Mouse (Mus musculus): ENCODE data around the gene Lrrc17. TPM values are rescaled to one million over a fixed set of nuclear protein-coding genes. Genes with fewer than 3 reads are reported as not detected.

Gene Lrrc17
- not detected in 2 replicates for polyA plus RNA-seq (2012; ENCODE audit: insufficient read depth, insufficient read length, low replicate concordance, missing spikeins)

GRCm38 (mm10) chr5:21543409-21544201, at the start of gene Lrrc17:
Lrrc17 (plus strand) TSS chr5:21543559.
- H3K27ac ChIP-seq (ENCODE audit: insufficient read depth, low read depth, low read length) = no peak within 1 kb of the TSS
- 48% methylated on average over 17 of the region's 17 CpGs for WGBS
- no peak within 1 kb of the TSS for H3K4me3 ChIP-seq (ENCODE audit: insufficient read depth, low read depth, low read length)
- TF ChIP-seq POLR2A (IDR thresholded peaks at IDR 0.05; ENCODE audit: insufficient read depth, low read depth, low read length) = no peak
- TF ChIP-seq CTCF (IDR thresholded peaks at IDR 0.05; ENCODE audit: insufficient read depth, low read depth, low read length) = no peak
- H3K4me1 ChIP-seq (ENCODE audit: control insufficient read depth, insufficient read depth, low read length) = no peaks in the 10 kb centered on the region

- TF ChIP-seq CTCF (IDR thresholded peaks at IDR 0.05; ENCODE audit: insufficient read depth, low read depth, low read length) (no peak), POLR2A (IDR thresholded peaks at IDR 0.05; ENCODE audit: insufficient read depth, low read depth, low read length) (no peak)
- no peak overlapping the region for H3K4me3 ChIP-seq (ENCODE audit: insufficient read depth, low read depth, low read length)
- H3K27ac ChIP-seq (ENCODE audit: insufficient read depth, low read depth, low read length) = no peak overlapping the region
- WGBS = 83% methylated on average over 3 of the region's 3 CpGs
- H3K4me1 ChIP-seq (ENCODE audit: control insufficient read depth, insufficient read depth, low read length) = 0 out of 2 replicates have a peak, but pooled peaks cover under 1% of the 10 kb centered on the region
These were observed 48.6 kb upstream of the Lrrc17 start for GRCm38 (mm10) chr5:21494781-21495180.

GRCm38 (mm10) chr5:21496321-21496720, 47.0 kb upstream of the Lrrc17 start:
- H3K4me3 ChIP-seq (ENCODE audit: insufficient read depth, low read depth, low read length) = no peak overlapping the region
- WGBS = 86% methylated on average over 6 of the region's 6 CpGs
- no peak overlapping the region for H3K27ac ChIP-seq (ENCODE audit: insufficient read depth, low read depth, low read length)
- TF ChIP-seq POLR2A (IDR thresholded peaks at IDR 0.05; ENCODE audit: insufficient read depth, low read depth, low read length) (no peak), CTCF (IDR thresholded peaks at IDR 0.05; ENCODE audit: insufficient read depth, low read depth, low read length) (no peak)
- H3K4me1 ChIP-seq (ENCODE audit: control insufficient read depth, insufficient read depth, low read length) = peaks cover 4% of the 10 kb centered on the region; the same call in 1 of the 2 replicates

GRCm38 (mm10) chr5:21496881-21497280, 46.5 kb upstream of the Lrrc17 start:
- H3K27ac ChIP-seq (ENCODE audit: insufficient read depth, low read depth, low read length) = no peak overlapping the region
- TF ChIP-seq POLR2A (IDR thresholded peaks at IDR 0.05; ENCODE audit: insufficient read depth, low read depth, low read length) (no peak), CTCF (IDR thresholded peaks at IDR 0.05; ENCODE audit: insufficient read depth, low read depth, low read length) (no peak)
- 79% methylated on average over 3 of the region's 3 CpGs for WGBS

GRCm38 (mm10) chr5:21498490-21498889, 44.9 kb upstream of the Lrrc17 start:
- 86% methylated on average over 2 of the region's 2 CpGs for WGBS
- Histone ChIP-seq H3K4me3 (ENCODE audit: insufficient read depth, low read depth, low read length) (no peak overlapping the region), H3K27ac (ENCODE audit: insufficient read depth, low read depth, low read length) (no peak overlapping the region), H3K4me1 (ENCODE audit: control insufficient read depth, insufficient read depth, low read length) (peaks cover 4% of the 10 kb centered on the region; the same call in 1 of the 2 replicates)
- TF ChIP-seq POLR2A (IDR thresholded peaks at IDR 0.05; ENCODE audit: insufficient read depth, low read depth, low read length) (no peak), CTCF (IDR thresholded peaks at IDR 0.05; ENCODE audit: insufficient read depth, low read depth, low read length) (no peak)

More at GRCm38 (mm10) chr5:21496881-21497280, 46.5 kb upstream of the Lrrc17 start:
- peaks cover 4% of the 10 kb centered on the region; the same call in 1 of the 2 replicates for H3K4me1 ChIP-seq (ENCODE audit: control insufficient read depth, insufficient read depth, low read length)
- H3K4me3 ChIP-seq (ENCODE audit: insufficient read depth, low read depth, low read length) = no peak overlapping the region

- Histone ChIP-seq H3K4me1 (ENCODE audit: control insufficient read depth, insufficient read depth, low read length) (peaks cover 4% of the 10 kb centered on the region; the same call in 1 of the 2 replicates), H3K27ac (ENCODE audit: insufficient read depth, low read depth, low read length) (no peak overlapping the region), H3K4me3 (ENCODE audit: insufficient read depth, low read depth, low read length) (no peak overlapping the region)
- 77% methylated on average over 11 of the region's 11 CpGs for WGBS
- TF ChIP-seq CTCF (IDR thresholded peaks at IDR 0.05; ENCODE audit: insufficient read depth, low read depth, low read length) (no peak), POLR2A (IDR thresholded peaks at IDR 0.05; ENCODE audit: insufficient read depth, low read depth, low read length) (no peak)
These were observed 44.4 kb upstream of the Lrrc17 start for GRCm38 (mm10) chr5:21498925-21499324.

- H3K27ac ChIP-seq (ENCODE audit: insufficient read depth, low read depth, low read length) = no peak overlapping the region
- H3K4me3 ChIP-seq (ENCODE audit: insufficient read depth, low read depth, low read length) = no peak overlapping the region
- peaks cover 4% of the 10 kb centered on the region; the same call in 1 of the 2 replicates for H3K4me1 ChIP-seq (ENCODE audit: control insufficient read depth, insufficient read depth, low read length)
- WGBS = 62% methylated on average over 10 of the region's 10 CpGs
- TF ChIP-seq POLR2A (IDR thresholded peaks at IDR 0.05; ENCODE audit: insufficient read depth, low read depth, low read length) = no peak
- TF ChIP-seq CTCF (IDR thresholded peaks at IDR 0.05; ENCODE audit: insufficient read depth, low read depth, low read length) = no peak
These were observed 43.2 kb upstream of the Lrrc17 start for GRCm38 (mm10) chr5:21500133-21500532.

GRCm38 (mm10) chr5:21500941-21501340, 42.4 kb upstream of the Lrrc17 start:
- no peak for TF ChIP-seq CTCF (IDR thresholded peaks at IDR 0.05; ENCODE audit: insufficient read depth, low read depth, low read length)
- no peak for TF ChIP-seq POLR2A (IDR thresholded peaks at IDR 0.05; ENCODE audit: insufficient read depth, low read depth, low read length)
- peaks cover 4% of the 10 kb centered on the region; the same call in 1 of the 2 replicates for H3K4me1 ChIP-seq (ENCODE audit: control insufficient read depth, insufficient read depth, low read length)
- WGBS = 89% methylated on average over 2 of the region's 2 CpGs
- no peak overlapping the region for H3K4me3 ChIP-seq (ENCODE audit: insufficient read depth, low read depth, low read length)
- no peak overlapping the region for H3K27ac ChIP-seq (ENCODE audit: insufficient read depth, low read depth, low read length)

GRCm38 (mm10) chr5:21502936-21503610, 40.3 kb upstream of the Lrrc17 start:
- WGBS = 74% methylated on average over 13 of the region's 13 CpGs
- H3K4me3 ChIP-seq (ENCODE audit: insufficient read depth, low read depth, low read length) = no peak overlapping the region
- TF ChIP-seq POLR2A (IDR thresholded peaks at IDR 0.05; ENCODE audit: insufficient read depth, low read depth, low read length) = no peak
- TF ChIP-seq CTCF (IDR thresholded peaks at IDR 0.05; ENCODE audit: insufficient read depth, low read depth, low read length) = no peak
- H3K27ac ChIP-seq (ENCODE audit: insufficient read depth, low read depth, low read length) = no peak overlapping the region
- peaks cover 4% of the 10 kb centered on the region; the same call in 1 of the 2 replicates for H3K4me1 ChIP-seq (ENCODE audit: control insufficient read depth, insufficient read depth, low read length)
